Mouse (Mus musculus) thymus, adult 18-20 months (tissue): ENCODE data around the gene Spryd4.
A peak's percentile ranks its signal among the peaks of the same experiment; 100 is the strongest.
"Not testable (repeated sequence)": the region's sequence is repeated elsewhere in the genome, so short reads cannot be mapped to it uniquely, and the experiment has no call there.

Experiments used
- DNase-seq, 2 experiments: peaks; one replicate each; pipeline ENCODE4 v3.0.0; 2022; ENCODE audit warnings: mixed read lengths in 2 of 2

Spryd4 gene

DNA sequence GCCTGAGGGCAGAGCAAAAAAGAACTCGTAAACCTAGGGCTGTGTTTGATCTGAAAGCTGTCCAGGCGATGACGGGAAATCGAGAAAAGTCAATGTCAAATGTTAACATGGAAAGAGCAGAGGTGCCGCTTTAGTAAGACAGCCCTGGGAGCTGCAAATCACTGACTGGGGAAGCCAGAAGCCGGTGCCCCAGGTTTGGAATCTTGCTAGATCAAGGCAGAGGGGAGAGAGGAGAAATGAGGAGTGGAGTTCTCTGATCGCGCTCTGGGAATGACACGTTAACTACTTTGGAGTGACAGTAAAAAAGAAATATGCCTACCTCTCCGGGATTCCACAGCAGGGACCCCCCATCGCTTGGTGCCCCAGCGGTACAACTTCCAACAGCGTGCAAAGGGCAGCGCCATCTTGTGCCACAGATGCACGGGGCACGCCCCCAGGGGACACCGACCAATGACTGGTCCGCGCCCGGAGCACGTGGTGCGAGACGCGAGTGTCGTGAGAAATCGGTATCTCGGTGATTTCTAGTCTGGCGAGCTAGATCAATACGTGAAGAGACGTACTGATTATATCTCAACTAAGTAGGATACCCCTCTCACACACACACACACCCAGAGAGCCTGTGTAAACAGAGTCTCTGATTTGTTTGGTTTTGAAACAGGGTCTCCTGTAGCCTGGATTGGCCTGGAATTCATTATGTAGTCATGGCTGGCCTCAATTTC, at the start of gene Spryd4:
Gene Spryd4 (minus strand): TSS at position 418 of the 719 bp plus-strand sequence.
- peak; percentile 76 to 77 for DNase-seq

DNA sequence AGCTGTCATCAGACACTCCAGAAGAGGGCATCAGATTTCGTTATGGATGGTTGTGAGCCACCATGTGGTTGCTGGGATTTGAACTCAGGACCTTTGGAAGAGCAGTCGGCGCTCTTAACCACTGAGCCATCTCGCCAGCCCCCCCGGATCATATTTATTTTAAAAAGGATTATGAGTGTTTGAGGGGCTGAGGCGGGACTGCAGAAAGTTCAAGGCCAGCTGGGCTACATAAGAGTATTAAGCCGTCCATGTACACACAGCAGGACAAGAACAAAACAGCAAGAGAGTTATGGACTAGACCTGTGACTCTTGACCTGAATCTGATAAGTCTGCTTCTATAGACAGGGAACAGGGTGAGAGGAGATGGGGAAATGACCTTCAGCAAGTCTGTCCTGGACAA, 48.8 kb upstream of the Spryd4 start:
- DNase-seq = not testable (repeated sequence)

GRCm38 (mm10) chr10:128259946-128260345, 48.3 kb upstream of the Spryd4 start:
- no peak for DNase-seq

- no peak for DNase-seq
Measured at GRCm38 (mm10) chr10:128258953-128259352, 47.3 kb upstream of the Spryd4 start.

GRCm38 (mm10) chr10:128256328-128256727, 44.7 kb upstream of the Spryd4 start:
- DNase-seq = no peak

DNA sequence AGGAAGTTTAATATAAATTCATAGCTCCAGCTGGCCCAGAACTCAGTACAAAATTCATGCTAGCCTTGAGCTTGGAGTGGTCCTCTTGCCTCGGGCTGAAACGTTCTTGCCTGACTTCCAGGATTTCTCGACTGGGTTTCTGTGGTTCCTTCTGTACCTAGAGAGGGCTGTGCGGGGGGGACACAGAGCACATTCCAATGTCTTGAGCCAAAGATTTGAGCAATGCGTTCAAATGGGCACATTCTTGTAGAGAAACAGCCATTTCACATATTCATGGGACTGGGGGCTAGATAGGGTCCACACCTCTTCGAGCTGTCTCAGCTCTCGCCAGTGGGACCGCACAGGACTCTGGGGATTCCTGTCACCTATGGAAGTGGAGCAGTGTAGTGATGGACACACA, 44.3 kb upstream of the Spryd4 start:
- no peak for DNase-seq

DNA sequence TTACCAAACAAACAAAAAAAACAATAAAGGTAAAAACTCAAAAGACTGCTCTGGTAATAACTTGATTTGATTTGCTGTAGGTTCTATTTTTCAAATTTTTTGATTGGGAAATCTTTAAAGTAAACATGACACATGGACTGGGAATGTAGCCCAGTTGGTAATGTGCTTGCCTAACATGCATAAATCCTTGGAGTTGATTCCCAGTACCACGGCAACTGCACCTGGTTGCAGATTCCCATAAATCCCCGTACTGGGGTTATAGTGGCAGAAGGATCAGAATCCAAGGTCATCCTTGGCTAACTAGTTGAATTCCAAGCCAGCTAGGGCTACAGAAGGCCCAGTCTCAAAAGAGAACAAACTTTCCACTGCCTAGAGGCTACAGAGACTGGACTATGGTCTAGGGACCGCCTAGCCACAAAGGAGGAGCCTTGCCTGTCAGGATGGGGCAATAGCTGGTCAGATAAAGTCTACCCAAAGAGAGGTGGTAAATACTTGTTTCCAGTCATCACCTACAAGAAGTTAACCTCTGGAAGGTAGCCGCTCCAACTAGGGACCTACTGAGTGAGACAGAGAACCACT, 42.2 kb upstream of the Spryd4 start, which contains the start of gene Apon:
Gene Apon (plus strand): TSS at position 420 of the 579 bp plus-strand sequence.
- DNase-seq = no peak

- no peak for DNase-seq
Measured at GRCm38 (mm10) chr10:128250565-128250964, 39.0 kb upstream of the Spryd4 start.

DNA sequence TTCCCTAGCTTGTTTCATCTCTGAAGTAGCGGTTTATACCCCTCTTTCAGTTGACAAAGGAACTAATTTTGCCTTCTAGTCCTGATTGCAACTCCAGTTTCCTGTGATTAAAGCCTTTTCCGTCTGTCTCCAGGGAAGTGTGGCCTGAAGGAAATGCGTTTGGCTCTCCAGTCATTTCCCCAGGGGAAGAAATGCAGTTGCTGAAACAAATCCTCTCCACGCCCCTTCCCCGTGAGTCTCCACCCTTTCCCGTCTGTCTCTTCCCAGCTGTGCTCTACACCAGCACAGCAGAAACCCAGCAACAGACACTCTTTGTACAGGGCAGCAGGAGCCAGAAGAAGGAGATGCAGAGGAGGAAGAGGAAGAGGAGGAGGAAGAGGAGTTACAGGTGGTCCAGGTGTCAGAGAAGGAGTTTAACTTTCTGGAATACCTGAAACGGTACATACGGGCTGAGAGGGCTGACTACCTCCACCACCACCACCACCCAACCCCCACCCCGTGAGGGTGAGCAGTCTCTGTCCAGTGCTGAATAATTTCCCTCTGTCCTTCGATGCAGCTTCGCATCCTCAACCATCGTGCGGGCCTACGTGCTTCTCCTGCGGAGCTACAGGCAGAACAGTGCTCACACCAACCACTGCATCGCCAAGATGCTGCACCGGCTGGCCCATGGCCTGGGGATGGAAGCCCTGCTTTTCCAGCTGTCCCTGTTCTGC, 35.6 kb upstream of the Spryd4 start:
- DNase-seq = no peak

DNA sequence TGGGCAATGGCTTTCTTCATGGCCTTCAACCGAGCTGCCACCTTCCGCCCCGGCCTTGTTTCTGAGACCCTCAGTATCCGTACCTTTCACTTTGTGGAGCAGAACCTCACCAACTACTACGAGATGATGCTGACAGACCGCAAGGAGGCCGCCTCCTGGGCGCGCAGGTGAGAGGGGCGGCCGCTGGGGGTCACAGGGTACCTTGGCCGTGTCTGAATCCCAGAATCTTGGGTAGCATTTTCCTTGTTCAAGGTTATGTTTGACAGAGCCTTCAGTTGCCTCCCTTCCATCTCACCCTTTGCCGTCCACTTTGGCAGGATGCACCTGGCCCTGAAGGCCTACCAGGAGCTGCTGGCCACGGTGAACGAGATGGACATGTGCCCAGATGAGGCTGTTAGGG, 32.5 kb upstream of the Spryd4 start:
- DNase-seq = no peak

DNA sequence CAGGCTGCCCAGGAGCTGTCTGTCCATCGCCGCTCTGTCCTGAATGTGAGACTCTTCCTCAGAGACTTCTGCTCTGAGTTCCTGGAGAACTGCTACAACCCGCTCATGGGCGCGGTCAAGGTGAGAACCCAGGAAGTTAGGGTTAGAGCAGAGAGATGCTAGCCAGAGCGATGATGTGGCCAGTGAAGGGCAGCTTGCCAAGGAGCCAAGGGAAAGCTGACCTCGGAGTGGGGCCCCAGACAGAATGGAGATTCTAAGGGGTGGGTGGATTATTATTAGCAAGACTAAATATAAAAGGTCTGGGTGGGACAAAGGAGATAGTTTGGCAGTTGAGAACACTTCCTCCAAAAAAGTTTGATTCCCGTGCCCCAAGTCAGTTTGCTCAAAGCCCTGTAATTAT, 31.6 kb upstream of the Spryd4 start:
- no peak for DNase-seq

DNA sequence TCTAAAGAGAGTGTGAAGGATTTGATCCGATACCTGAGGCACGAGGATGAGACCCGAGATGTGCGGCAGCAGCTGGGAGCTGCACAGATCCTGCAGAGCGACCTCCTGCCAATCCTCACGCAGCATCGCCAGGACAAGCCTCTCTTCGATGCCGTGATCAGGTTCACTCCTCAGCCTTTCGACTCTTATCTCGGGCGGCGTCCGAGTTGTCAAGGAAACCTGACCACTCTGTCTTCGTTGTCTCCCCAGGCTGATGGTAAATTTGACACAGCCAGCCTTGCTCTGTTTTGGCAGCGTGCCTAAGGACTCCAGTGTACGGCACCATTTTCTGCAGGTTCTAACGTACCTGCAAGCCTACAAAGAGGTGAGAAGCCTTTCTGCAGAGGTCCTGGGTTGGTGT, 28.5 kb upstream of the Spryd4 start:
- no peak for DNase-seq

DNA sequence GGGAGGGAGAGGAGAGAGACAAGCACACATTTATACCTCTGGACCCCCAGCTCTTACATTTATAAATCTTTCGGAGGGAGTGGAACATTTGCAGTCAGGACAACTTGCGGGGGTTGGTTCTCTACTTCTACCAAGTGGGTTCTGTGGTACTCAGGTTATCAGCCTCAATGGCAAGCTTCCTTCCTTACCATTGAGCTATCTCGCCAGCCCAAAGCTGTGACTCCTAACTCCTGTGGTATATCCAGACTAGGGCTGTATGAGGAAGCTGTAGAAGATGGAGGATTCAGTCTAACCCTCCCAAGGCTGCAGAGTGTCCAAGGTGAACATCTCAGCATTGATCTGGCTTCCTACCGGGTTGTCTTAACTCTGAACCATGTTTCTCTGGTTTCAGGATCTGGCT, 27.5 kb upstream of the Spryd4 start:
- DNase-seq = no peak

GRCm38 (mm10) chr10:128237807-128238480, 26.3 kb upstream of the Spryd4 start:
- DNase-seq = no peak

- DNase-seq = no peak
Measured at GRCm38 (mm10) chr10:128236321-128236720, 24.7 kb upstream of the Spryd4 start.

GRCm38 (mm10) chr10:128232420-128232985, 20.9 kb upstream of the Spryd4 start:
- DNase-seq = peak in 1 of 2 experiments; percentile 57

DNA sequence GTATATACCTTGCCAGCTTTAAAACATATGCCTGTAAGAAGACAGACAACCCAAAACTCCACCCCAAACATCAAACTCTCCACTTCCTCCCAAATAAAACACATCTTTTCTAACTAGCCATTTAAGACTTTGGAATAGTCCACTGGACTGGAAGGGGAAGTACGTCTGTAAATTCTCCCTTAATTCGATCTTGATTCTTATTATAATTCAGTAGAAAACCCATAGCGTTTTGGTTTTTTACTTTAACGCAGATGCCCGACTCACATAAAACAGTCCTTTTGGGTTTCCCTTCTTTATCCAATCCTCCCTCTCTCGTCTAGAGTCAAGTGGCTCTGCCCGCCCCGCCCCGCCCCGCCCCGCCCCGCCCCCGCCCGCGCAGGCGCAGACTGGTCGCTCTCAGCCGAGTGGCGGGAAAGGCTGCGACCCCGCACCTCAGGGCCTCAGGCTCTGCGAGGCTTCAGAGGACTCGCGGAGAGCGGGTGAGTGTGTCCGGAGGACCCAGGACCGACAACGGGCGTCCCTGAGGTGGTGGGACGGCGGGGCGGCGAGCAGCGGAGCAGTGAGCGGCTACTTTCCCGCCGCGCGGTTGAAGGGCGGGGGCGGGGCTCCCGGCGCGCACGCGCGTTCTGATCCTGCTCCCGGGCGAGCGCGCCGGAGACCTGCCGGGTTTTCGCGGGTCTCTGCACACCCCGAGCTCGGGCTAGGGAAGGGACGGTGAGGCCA, 20.3 kb upstream of the Spryd4 start, which contains the start of gene Timeless:
Gene Timeless (plus strand): TSS at position 369 of the 723 bp plus-strand sequence.
- DNase-seq = peak; percentile 77 to 80

DNA sequence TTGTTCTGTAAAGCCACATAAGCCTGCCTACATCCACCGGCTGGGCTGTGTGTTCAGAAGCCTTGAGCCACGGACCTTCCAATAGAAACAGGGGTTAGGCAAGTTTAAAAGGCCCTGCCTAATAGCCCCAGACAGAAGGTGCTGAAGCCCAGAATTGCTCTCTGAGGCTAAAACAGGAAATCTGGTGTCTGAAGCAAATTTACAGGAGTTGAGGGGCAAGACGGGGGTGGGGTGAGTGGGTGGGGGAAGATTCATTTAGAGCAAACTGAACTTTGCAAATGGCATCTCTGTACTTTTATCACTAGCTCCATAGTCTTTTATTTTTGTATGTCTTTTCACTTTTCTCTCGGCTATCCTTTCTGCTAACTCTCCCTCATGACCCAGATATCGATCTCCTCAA, 19.5 kb upstream of the Spryd4 start:
- no peak for DNase-seq

GRCm38 (mm10) chr10:128230582-128230981, 19.0 kb upstream of the Spryd4 start:
- DNase-seq = no peak

DNA sequence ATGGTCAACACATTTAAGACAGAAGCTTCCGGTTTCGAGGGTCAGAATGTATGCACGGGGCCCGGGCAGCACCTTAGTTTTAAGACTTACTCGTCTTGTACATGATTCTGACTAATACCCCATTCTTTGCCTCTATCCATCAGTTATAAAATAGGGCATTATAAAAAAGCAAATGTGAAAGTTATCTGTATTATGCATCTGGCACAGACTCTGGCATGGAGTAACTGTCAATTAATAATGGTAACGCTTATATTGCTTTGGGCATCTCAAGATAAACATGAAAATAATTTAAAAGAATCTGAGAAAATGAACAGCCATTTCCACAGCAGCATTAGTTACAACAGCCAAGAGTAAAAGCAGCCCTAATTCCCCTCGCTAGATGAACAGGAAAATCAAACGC, 16.4 kb upstream of the Spryd4 start:
- no peak for DNase-seq

DNA sequence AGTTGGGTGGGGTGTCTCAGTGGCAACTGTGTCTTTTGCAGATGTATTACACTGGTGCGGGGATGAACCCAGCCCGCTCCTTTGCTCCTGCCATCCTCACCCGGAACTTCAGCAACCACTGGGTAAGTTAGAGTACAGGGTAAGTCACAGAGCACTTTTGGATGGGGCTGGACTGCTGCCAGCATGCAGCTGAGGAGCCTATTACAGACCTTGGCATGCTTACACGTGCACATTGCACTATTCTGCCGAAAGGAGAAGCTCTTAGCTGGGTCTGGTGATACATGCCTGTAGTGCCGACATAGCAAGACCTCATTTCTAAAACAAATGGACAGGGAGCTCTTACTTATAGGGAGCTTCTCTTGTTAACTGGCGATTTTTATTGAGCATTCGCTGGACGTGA, 16.0 kb upstream of the Spryd4 start:
- no peak for DNase-seq

DNA sequence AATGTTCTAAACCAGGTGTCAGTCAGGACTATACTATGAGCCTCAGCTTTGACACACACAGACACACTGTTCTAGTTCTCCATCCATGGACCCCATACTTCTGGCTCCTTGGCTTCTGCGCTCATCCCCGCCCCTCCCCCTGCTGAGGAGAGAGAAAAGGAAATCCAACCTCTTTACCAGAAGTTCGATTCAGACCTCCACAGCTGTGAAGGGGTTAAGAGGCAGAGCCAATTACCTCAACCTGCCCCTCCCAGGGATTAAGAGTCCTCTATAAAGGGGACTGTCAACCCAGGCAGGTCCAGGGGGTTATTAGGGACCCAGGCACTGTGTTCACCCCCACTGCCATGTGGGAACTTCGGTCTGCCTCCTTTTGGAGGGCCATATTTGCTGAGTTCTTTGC, 13.9 kb upstream of the Spryd4 start, which contains the start of gene Mip:
Gene Mip (plus strand): TSS at position 301 of the 400 bp plus-strand sequence.
- no peak for DNase-seq
